Mouse (Mus musculus) ES-E14 (cell line): ENCODE results near the gene Odf3l2. TPM values are rescaled to one million over a fixed set of nuclear protein-coding genes. Genes with fewer than 3 reads are reported as not detected.

ENCODE experiments used
- DNase-seq: peaks from one replicate; pipeline ENCODE4 v3.0.0-alpha.2; 2013; ENCODE audit warnings: low read depth, low spot score
- H3K27ac ChIP-seq: 2 replicates; pipeline ENCODE4 v1.5.1; 2012; ENCODE audit warnings: low read depth, mild to moderate bottlenecking, low read length, moderate library complexity, mixed read lengths; ENCODE audit not compliant: poor library complexity, insufficient read depth, severe bottlenecking
- H3K36me3 ChIP-seq: 2 replicates; pipeline ENCODE4 v1.6.1; 2012; ENCODE audit warnings: mild to moderate bottlenecking, low read length, moderate library complexity, mixed read lengths; ENCODE audit not compliant: control insufficient read depth, poor library complexity, insufficient read depth, severe bottlenecking
- H3K4me1 ChIP-seq, 2 experiments: fragments of 150-350 bp in 1 of 2; sonication (generic) in 1 of 2; 2 replicates each; pipeline ENCODE4 v1.6.1; 2012; ENCODE audit warnings: low read length in 2 of 2, mild to moderate bottlenecking in 1 of 2, mixed read lengths in 1 of 2; ENCODE audit not compliant: control insufficient read depth in 2 of 2, insufficient read depth in 2 of 2, poor library complexity in 1 of 2
- H3K4me3 ChIP-seq, 2 experiments: fragments of 150-350 bp in 1 of 2; sonication (generic) in 1 of 2; 2 replicates each; pipeline ENCODE4 v1.5.1; 2012; ENCODE audit warnings: low read length in 2 of 2, low read depth in 1 of 2, mild to moderate bottlenecking in 1 of 2, mixed read lengths in 1 of 2; ENCODE audit not compliant: insufficient read depth in 1 of 2, poor library complexity in 1 of 2, severe bottlenecking in 1 of 2
- H3K9ac ChIP-seq: 2 replicates; pipeline ENCODE4 v1.6.1; 2012; ENCODE audit warnings: low read depth, mild to moderate bottlenecking, low read length, mixed read lengths; ENCODE audit not compliant: poor library complexity, insufficient read depth, severe bottlenecking
- H3K9me3 ChIP-seq: fragments of 150-350 bp; sonication (generic); 2 replicates; pipeline ENCODE4 v1.6.1; 2012; ENCODE audit warnings: low read depth, mild to moderate bottlenecking, low read length; ENCODE audit not compliant: control insufficient read depth, insufficient read depth
- CHD2 ChIP-seq: IDR thresholded peaks from 2 replicates; pipeline ENCODE4 v1.6.1; 2014; ENCODE audit warnings: mild to moderate bottlenecking, low read depth, low read length, inconsistent platforms
- HCFC1 ChIP-seq: IDR thresholded peaks from 2 replicates; pipeline ENCODE4 v1.6.1; 2012; ENCODE audit warnings: low read length, inconsistent platforms, borderline replicate concordance; ENCODE audit not compliant: insufficient read depth
- MAFK ChIP-seq: IDR thresholded peaks from 2 replicates; pipeline ENCODE4 v1.6.1; 2014; ENCODE audit warnings: mild to moderate bottlenecking, low read depth, low read length, inconsistent platforms; ENCODE audit not compliant: insufficient read depth
- ZC3H11A ChIP-seq: IDR thresholded peaks from 2 replicates; pipeline ENCODE4 v1.6.1; 2012; ENCODE audit warnings: low read depth, mild to moderate bottlenecking, inconsistent platforms, low read length, borderline replicate concordance
- ZNF384 ChIP-seq: IDR thresholded peaks from 2 replicates; pipeline ENCODE4 v1.6.1; 2012; ENCODE audit warnings: low read depth, low read length, inconsistent platforms
- in situ Hi-C, 2 experiments: fragments of 600-800 bp; cut with MboI; formaldehyde crosslinking; loops; one replicate each; pipeline ENCODE4 v1.15.1; 2025; ENCODE audit warnings: low sequenced_read_pairs in 2 of 2, inconsistent platforms in 1 of 2; ENCODE audit not compliant: unreplicated experiment in 2 of 2
- total RNA-seq: library from RNA; depleted of rRNA; stranded (reverse); fragments of 300-350 nt; gene quantifications from 2 replicates; pipeline ENCODE4 v1.2.3, GENCODE M21; 2012

The Odf3l2 gene
- total RNA-seq, 1 experiment, result not detected

DNA sequence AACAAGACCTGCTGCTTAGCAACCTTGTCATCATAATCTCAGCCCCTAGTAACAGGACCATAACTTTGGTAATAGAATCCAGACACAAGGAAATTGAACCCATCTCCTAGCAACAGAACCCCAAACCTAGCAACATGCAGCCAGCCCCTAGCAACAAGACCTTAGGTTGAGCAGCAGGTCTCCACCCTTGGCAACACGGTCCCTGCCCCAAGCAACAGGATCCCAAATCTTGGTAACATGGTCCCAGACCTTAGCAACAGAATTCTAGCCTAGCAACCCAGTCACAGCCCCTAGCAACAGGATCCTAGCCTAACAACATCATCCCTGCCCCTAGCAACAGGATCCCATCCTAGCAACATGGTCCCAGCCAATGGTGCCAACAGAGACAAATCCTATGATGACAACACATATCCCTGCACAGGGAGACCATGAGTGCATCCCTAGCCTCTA lies 9.4 kb upstream of the Odf3l2 start:
- no peaks in the 10 kb centered on the region for H3K36me3 ChIP-seq
- no peak overlapping the region for H3K9ac ChIP-seq
- no peak for DNase-seq
- no peaks in the 10 kb centered on the region; a peak in 1 of 4 replicates for H3K4me1 ChIP-seq
- H3K27ac ChIP-seq, result no peak overlapping the region
- H3K9me3 ChIP-seq, result no peaks in the 10 kb centered on the region
- H3K4me3 ChIP-seq, result no peak overlapping the region
- in situ Hi-C loops, result loop anchor here in 1 of 2 experiments (10.0 kb wide), 1 partner anchor 60 kb away; no protein-coding TSS in a partner anchor
- TF ChIP-seq ZNF384 (no peak), ZC3H11A (no peak), CHD2 (no peak), HCFC1 (no peak), MAFK (no peak)

DNA sequence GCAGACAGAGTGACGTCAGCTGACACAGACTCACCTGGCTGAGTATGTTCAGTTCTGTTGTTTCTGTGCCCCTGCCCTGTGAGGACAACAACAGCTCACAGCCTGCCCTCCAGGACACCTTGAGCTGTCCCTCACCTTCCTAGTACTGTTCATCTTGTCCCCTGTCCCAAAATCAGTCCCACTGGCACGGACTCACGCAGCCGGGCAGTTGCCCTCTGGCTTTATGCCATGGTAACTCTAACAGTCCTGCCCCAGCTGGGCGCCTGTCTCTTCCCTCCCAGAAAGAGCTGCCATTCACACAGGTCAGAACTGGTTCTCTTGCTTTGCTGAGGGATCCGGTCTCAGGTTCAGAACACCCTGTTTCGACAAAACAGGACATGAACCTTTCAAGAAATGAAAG lies 7.3 kb upstream of the Odf3l2 start:
- in situ Hi-C loops, result loop anchor here in 1 of 2 experiments (10.0 kb wide), 1 partner anchor 58 kb away; no protein-coding TSS in a partner anchor
- Histone ChIP-seq H3K36me3 (no peaks in the 10 kb centered on the region), H3K27ac (no peak overlapping the region; the same call in 1 of the 2 replicates), H3K9me3 (no peaks in the 10 kb centered on the region), H3K4me1 (no peaks in the 10 kb centered on the region), H3K9ac (no peak overlapping the region), H3K4me3 (no peak overlapping the region)
- TF ChIP-seq HCFC1, result no peak
- no peak for TF ChIP-seq ZC3H11A
- TF ChIP-seq MAFK, result no peak
- no peak for DNase-seq

DNA sequence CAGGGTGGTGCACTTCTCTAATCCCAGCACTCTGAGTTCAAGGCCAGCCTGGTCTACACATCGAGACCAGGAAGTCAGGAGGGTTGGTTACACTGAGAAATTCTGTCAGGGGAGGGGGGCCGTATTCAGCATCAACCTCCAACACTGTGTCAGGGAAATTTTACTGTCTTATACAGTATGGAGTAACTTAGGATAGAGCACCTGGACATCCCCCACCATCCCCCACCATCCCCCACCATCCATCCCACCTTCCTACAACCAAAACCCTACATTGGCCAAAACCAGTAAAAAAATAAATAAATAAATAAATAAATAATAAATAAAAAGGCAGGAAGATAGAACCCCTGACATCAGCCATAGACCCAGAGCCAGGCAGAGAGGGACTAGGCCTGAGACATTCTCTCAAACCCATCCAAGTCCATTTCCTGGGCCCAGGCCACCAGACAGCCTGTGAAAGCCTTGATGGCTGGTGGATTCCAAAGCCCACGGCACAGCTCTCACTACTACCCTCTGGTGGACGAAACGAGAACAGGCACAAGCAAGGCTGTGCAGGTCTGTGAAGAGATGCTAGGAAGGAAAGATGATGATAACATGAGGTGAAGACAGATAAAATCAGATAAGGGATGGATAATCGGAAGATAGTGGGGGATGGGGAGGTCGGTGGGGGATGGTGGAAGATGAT lies 3.7 kb upstream of the Odf3l2 start:
- no peak overlapping the region for H3K4me3 ChIP-seq
- H3K4me1 ChIP-seq, result no peaks in the 10 kb centered on the region
- H3K9ac ChIP-seq, result no peak overlapping the region
- no peaks in the 10 kb centered on the region for H3K9me3 ChIP-seq
- DNase-seq, result peak; percentile 66
- in situ Hi-C loops, result loop anchor here in 1 of 2 experiments (5.0 kb wide), 1 partner anchor 52 kb away; no protein-coding TSS in a partner anchor
- H3K27ac ChIP-seq, result no peak overlapping the region
- H3K36me3 ChIP-seq, result no peaks in the 10 kb centered on the region
- TF ChIP-seq ZC3H11A (peak; percentile 80; the same call in 1 of the 2 replicates), HCFC1 (no peak)

DNA sequence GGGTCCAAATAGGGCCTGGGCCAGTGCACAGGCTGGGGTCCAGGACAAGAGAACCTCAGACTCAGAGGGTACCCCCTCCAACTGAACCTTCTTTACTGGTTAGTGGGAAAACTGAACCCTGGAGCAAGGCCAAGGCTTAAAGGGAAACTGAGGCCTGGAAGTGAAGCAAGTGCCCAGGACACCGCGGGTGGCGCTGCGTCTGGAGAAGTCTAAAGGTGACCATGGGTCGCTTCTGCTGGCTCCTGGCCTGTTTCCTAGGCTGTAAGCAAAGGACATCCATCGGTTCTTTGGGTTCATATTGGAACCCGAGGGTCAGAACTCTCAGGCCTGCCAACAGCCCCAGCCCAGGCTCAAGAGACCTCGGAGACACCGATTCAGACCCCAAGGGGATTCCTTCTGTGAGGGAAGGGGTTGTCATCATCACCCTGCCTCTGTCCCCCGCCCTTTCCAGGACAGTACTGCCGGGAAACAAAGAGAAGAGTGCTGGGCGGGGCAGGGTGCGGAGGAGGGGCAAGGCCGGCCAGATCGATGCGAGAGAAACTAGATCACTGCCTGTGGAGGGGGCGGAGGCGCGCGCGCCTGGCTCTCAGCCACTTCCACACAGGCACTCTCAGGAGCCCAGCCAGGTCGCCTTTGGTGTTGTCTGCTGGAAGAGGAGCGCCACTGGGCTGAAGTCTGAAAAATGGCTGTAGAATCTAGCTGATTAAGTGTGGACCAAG lies 6.9 kb downstream of the Odf3l2 start:
- peak; percentile 76 for DNase-seq

More for the DNA sequence above, 6.9 kb downstream of the Odf3l2 start:
- H3K4me3 ChIP-seq, result peak overlapping the region; percentile 42 to 85; a peak in 2 of 4 replicates
- H3K4me1 ChIP-seq, result peaks cover 0 to 20% of the 10 kb centered on the region in 2 experiments; a peak in 1 of 4 replicates
- no peaks in the 10 kb centered on the region for H3K36me3 ChIP-seq
- H3K9me3 ChIP-seq, result no peaks in the 10 kb centered on the region
- no peak overlapping the region; the same call in 1 of the 2 replicates for H3K9ac ChIP-seq
- TF ChIP-seq CHD2 (no peak), MAFK (no peak), HCFC1 (no peak), ZNF384 (no peak), ZC3H11A (no peak)
- in situ Hi-C loops, result no loop called here
- H3K27ac ChIP-seq, result no peak overlapping the region
